Mouse (Mus musculus): ENCODE measurements around the gene Tcp10a. TPM values are rescaled to one million over a fixed set of nuclear protein-coding genes. Genes with fewer than 3 reads are reported as not detected.

The Tcp10a gene
- 0.06 and 0.08 TPM in 2 replicates for polyA plus RNA-seq (2012; rRNA removed)

GRCm38 (mm10) chr17:7324346-7324745 lies at the start of gene Tcp10a:
Gene Tcp10a (plus strand): TSS chr17:7324646.

GRCm38 (mm10) chr17:7352596-7352995 lies 28.1 kb downstream of the Tcp10a start, which contains the start of gene Ttll2:
Gene Ttll2 (minus strand): TSS chr17:7352696.

GRCm38 (mm10) chr17:7371879-7372278 lies 47.4 kb downstream of the Tcp10a start, which contains the start of gene Gm49630:
Gene Gm49630 (minus strand): TSS chr17:7371979.

DNA sequence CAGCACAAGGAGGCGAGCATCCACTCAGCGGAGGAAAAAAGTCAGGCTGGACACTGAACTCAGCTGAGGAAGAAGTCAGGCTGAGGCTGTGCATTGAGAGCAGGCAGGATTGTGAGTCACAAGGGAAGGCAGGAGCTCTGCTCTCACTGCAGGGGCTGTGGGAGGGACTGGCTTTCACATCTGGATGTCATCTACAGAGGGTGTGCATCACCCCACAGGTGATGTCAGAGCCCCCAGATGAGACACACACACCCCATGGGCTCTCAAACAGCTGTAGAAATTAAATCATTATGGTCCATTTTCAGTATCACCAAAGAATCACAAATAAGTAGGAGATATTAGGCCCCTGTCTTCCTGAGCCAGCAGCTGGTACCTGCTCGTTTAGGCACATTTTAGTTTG lies 60.9 kb downstream of the Tcp10a start, which contains the start of gene Unc93a2:
Gene Unc93a2, minus strand, starts transcription at position 101 of the 400 bp plus-strand sequence.

Other genes with a start within 250 kb of the Tcp10a start
- gene Rps6ka2, start 154.5 kb upstream of the Tcp10a start, polyA plus RNA-seq (2012; rRNA removed) = 24.9 and 27.7 TPM in 2 replicates
- not detected in 2 replicates for gene Ttll2, start 28.1 kb downstream of the Tcp10a start, polyA plus RNA-seq (2012; rRNA removed)
- gene Gm49630, start 47.3 kb downstream of the Tcp10a start, polyA plus RNA-seq (2012; rRNA removed) = not detected in 2 replicates
- 0.04 and 0.09 TPM in 2 replicates for gene Unc93a2, start 60.8 kb downstream of the Tcp10a start, polyA plus RNA-seq (2012; rRNA removed)